Mouse (Mus musculus) midbrain, embryonic 15.5 days (tissue): ENCODE data around the gene Bdkrb2. TPM values are rescaled to one million over a fixed set of nuclear protein-coding genes. Genes with fewer than 3 reads are reported as not detected.

Experiments used
- ATAC-seq: fragments of 200-750 bp; cut with Nextera tagmentation; replicated peaks from 2 replicates; pipeline ENCODE4 v1.8.0; 2017; ENCODE audit warnings: moderate TSS enrichment
- H3K27ac ChIP-seq: fragments of 300-500 bp; sonication (generic); 2 replicates; pipeline ENCODE4 v1.5.1; 2015; ENCODE audit warnings: mild to moderate bottlenecking, inconsistent platforms
- H3K27me3 ChIP-seq: fragments of 300-500 bp; sonication (generic); replicated peaks from 2 replicates; pipeline ENCODE4 v1.6.1; 2015; ENCODE audit warnings: inconsistent platforms
- H3K36me3 ChIP-seq: fragments of 300-500 bp; sonication (generic); replicated peaks from 2 replicates; pipeline ENCODE4 v1.6.1; 2015; ENCODE audit warnings: inconsistent platforms
- H3K4me1 ChIP-seq: fragments of 300-500 bp; sonication (generic); 2 replicates; pipeline ENCODE4 v1.6.1; 2015; ENCODE audit warnings: inconsistent platforms
- H3K4me2 ChIP-seq: fragments of 300-500 bp; sonication (generic); 2 replicates; pipeline ENCODE4 v1.6.1; 2015; ENCODE audit warnings: inconsistent platforms, mild to moderate bottlenecking, moderate library complexity
- H3K4me3 ChIP-seq: fragments of 300-500 bp; sonication (generic); 2 replicates; pipeline ENCODE4 v1.5.1; 2015; ENCODE audit warnings: mild to moderate bottlenecking, inconsistent platforms
- H3K9ac ChIP-seq: fragments of 300-500 bp; sonication (generic); 2 replicates; pipeline ENCODE4 v1.6.1; 2015; ENCODE audit warnings: mild to moderate bottlenecking, inconsistent platforms
- H3K9me3 ChIP-seq: fragments of 300-500 bp; sonication (generic); 2 replicates; pipeline ENCODE4 v1.6.1; 2016; ENCODE audit warnings: inconsistent platforms
- WGBS: fragments of 180-500 bp; shearing (Covaris S2); methylation state at CpG from one replicate; pipeline ENCODE4 v1.1.7; 2015; ENCODE audit warnings: mixed read lengths; 5-methylcytosine and 5-hydroxymethylcytosine counted together
- polyA plus RNA-seq: library from polyadenylated mRNA; unstranded; fragments of >200 nt; fragmentation: Nextera tagmentation; extraction: Ambion mirVana; gene quantifications from 2 replicates; pipeline ENCODE4 v1.2.1, GENCODE M21; 2015

Bdkrb2 gene
- polyA plus RNA-seq, 1 experiment from 2014 or later: 1.9 TPM

- Histone ChIP-seq H3K9ac (no peak within 1 kb of the TSS), H3K27ac (no peak within 1 kb of the TSS), H3K27me3 (no peaks in the 10 kb centered on the region), H3K4me2 (no peak within 1 kb of the TSS), H3K4me1 (no peaks in the 10 kb centered on the region), H3K36me3 (no peaks in the 10 kb centered on the region), H3K4me3 (no peak within 1 kb of the TSS), H3K9me3 (no peaks in the 10 kb centered on the region)
- 89% methylated on average over 11 of the region's 11 CpGs for whole genome bisulfite sequencing
- no peak for ATAC-seq
Measured at GRCm38 (mm10) chr12:105602581-105603210, 39.7 kb downstream of the Bdkrb2 start, which contains the start of gene Bdkrb1. Gene Bdkrb1 (plus strand): TSS chr12:105603085.

GRCm38 (mm10) chr12:105603904-105604303, 40.9 kb downstream of the Bdkrb2 start:
- H3K9ac ChIP-seq: no peak overlapping the region
- H3K9me3 ChIP-seq: no peaks in the 10 kb centered on the region
- no peaks in the 10 kb centered on the region for H3K27me3 ChIP-seq
- H3K36me3 ChIP-seq: no peaks in the 10 kb centered on the region
- H3K4me3 ChIP-seq: no peak overlapping the region
- H3K4me2 ChIP-seq: no peak overlapping the region
- no peak overlapping the region for H3K27ac ChIP-seq
- WGBS: 94% methylated on average over 11 of the region's 11 CpGs
- H3K4me1 ChIP-seq: no peaks in the 10 kb centered on the region
- ATAC-seq: no peak

- Histone ChIP-seq H3K36me3 (no peaks in the 10 kb centered on the region), H3K4me3 (no peak overlapping the region), H3K4me2 (no peak overlapping the region), H3K27ac (no peak overlapping the region), H3K9ac (no peak overlapping the region), H3K4me1 (no peaks in the 10 kb centered on the region), H3K27me3 (no peaks in the 10 kb centered on the region), H3K9me3 (no peaks in the 10 kb centered on the region)
- WGBS: 7% methylated on average over 8 of the region's 8 CpGs
- no peak for ATAC-seq
Measured at GRCm38 (mm10) chr12:105605212-105605611, 42.2 kb downstream of the Bdkrb2 start.

- no peak overlapping the region for H3K4me2 ChIP-seq
- H3K9ac ChIP-seq: no peak overlapping the region
- H3K36me3 ChIP-seq: no peaks in the 10 kb centered on the region
- WGBS: 87% methylated on average over 4 of the region's 4 CpGs
- ATAC-seq: no peak
- no peak overlapping the region for H3K27ac ChIP-seq
- peaks cover 2% of the 10 kb centered on the region; the same call in 1 of the 2 replicates for H3K4me1 ChIP-seq
- no peaks in the 10 kb centered on the region for H3K27me3 ChIP-seq
- H3K4me3 ChIP-seq: no peak overlapping the region
- H3K9me3 ChIP-seq: no peaks in the 10 kb centered on the region
Measured at GRCm38 (mm10) chr12:105606881-105607280, 43.9 kb downstream of the Bdkrb2 start.

- H3K27me3 ChIP-seq: no peaks in the 10 kb centered on the region
- H3K4me2 ChIP-seq: no peak overlapping the region
- ATAC-seq: no peak
- no peak overlapping the region for H3K27ac ChIP-seq
- H3K36me3 ChIP-seq: no peaks in the 10 kb centered on the region
- H3K4me1 ChIP-seq: peaks cover 6% of the 10 kb centered on the region; the same call in 1 of the 2 replicates
- H3K9ac ChIP-seq: no peak overlapping the region
- no peaks in the 10 kb centered on the region for H3K9me3 ChIP-seq
- no peak overlapping the region for H3K4me3 ChIP-seq
- 97% methylated on average over 2 of the region's 2 CpGs for WGBS
Measured at GRCm38 (mm10) chr12:105611045-105611444, 48.0 kb downstream of the Bdkrb2 start.

GRCm38 (mm10) chr12:105611748-105612147, 48.7 kb downstream of the Bdkrb2 start:
- Histone ChIP-seq H3K4me3 (no peak overlapping the region), H3K4me2 (no peak overlapping the region), H3K4me1 (peaks cover 6% of the 10 kb centered on the region; the same call in 1 of the 2 replicates), H3K36me3 (peaks cover 6% of the 10 kb centered on the region; the same call in 1 of the 2 replicates), H3K9me3 (no peaks in the 10 kb centered on the region), H3K9ac (no peak overlapping the region), H3K27ac (no peak overlapping the region), H3K27me3 (no peaks in the 10 kb centered on the region)
- peak; percentile 75 for ATAC-seq
- WGBS: 12% methylated on average over 7 of the region's 7 CpGs

- no peaks in the 10 kb centered on the region for H3K9me3 ChIP-seq
- no peak overlapping the region for H3K27ac ChIP-seq
- no peak overlapping the region for H3K4me3 ChIP-seq
- no peak for ATAC-seq
- no peak overlapping the region for H3K9ac ChIP-seq
- H3K27me3 ChIP-seq: no peaks in the 10 kb centered on the region
- H3K4me2 ChIP-seq: no peak overlapping the region
- 89% methylated on average over 10 of the region's 10 CpGs for WGBS
- peaks cover 17% of the 10 kb centered on the region for H3K36me3 ChIP-seq
- H3K4me1 ChIP-seq: peaks cover 6% of the 10 kb centered on the region; the same call in 1 of the 2 replicates
Measured at GRCm38 (mm10) chr12:105613559-105613958, 50.5 kb downstream of the Bdkrb2 start.

- Histone ChIP-seq H3K27ac (no peak overlapping the region), H3K27me3 (no peaks in the 10 kb centered on the region), H3K36me3 (peaks cover 45% of the 10 kb centered on the region), H3K9me3 (no peaks in the 10 kb centered on the region), H3K9ac (no peak overlapping the region), H3K4me1 (no peaks in the 10 kb centered on the region), H3K4me3 (no peak overlapping the region), H3K4me2 (no peak overlapping the region)
- WGBS: 93% methylated on average over 7 of the region's 7 CpGs
- ATAC-seq: no peak
Measured at GRCm38 (mm10) chr12:105622048-105622447, 59.0 kb downstream of the Bdkrb2 start.

GRCm38 (mm10) chr12:105622981-105623539, 60.0 kb downstream of the Bdkrb2 start:
- H3K36me3 ChIP-seq: peaks cover 37% of the 10 kb centered on the region
- WGBS: 42% methylated on average over 12 of the region's 12 CpGs
- ATAC-seq: no peak
- H3K4me2 ChIP-seq: no peak overlapping the region
- no peak overlapping the region for H3K4me3 ChIP-seq
- no peaks in the 10 kb centered on the region for H3K9me3 ChIP-seq
- H3K27me3 ChIP-seq: no peaks in the 10 kb centered on the region
- no peak overlapping the region for H3K27ac ChIP-seq
- H3K4me1 ChIP-seq: no peaks in the 10 kb centered on the region
- no peak overlapping the region for H3K9ac ChIP-seq

- H3K9ac ChIP-seq: no peak overlapping the region
- no peak for ATAC-seq
- H3K36me3 ChIP-seq: peaks cover 27% of the 10 kb centered on the region
- no peak overlapping the region for H3K4me2 ChIP-seq
- no peak overlapping the region for H3K27ac ChIP-seq
- WGBS: 84% methylated on average over 7 of the region's 7 CpGs
- no peaks in the 10 kb centered on the region for H3K9me3 ChIP-seq
- no peaks in the 10 kb centered on the region for H3K4me1 ChIP-seq
- no peaks in the 10 kb centered on the region for H3K27me3 ChIP-seq
- H3K4me3 ChIP-seq: no peak overlapping the region
Measured at GRCm38 (mm10) chr12:105625798-105626197, 62.8 kb downstream of the Bdkrb2 start.

GRCm38 (mm10) chr12:105634374-105635067, 71.5 kb downstream of the Bdkrb2 start:
- H3K27me3 ChIP-seq: no peaks in the 10 kb centered on the region
- peaks cover 63% of the 10 kb centered on the region for H3K36me3 ChIP-seq
- no peak overlapping the region for H3K4me3 ChIP-seq
- 94% methylated on average over 13 of the region's 13 CpGs for WGBS
- H3K9me3 ChIP-seq: no peaks in the 10 kb centered on the region
- ATAC-seq: no peak
- no peak overlapping the region for H3K9ac ChIP-seq
- no peaks in the 10 kb centered on the region for H3K4me1 ChIP-seq
- H3K4me2 ChIP-seq: no peak overlapping the region
- H3K27ac ChIP-seq: no peak overlapping the region

GRCm38 (mm10) chr12:105636551-105636950, 73.5 kb downstream of the Bdkrb2 start:
- ATAC-seq: no peak
- WGBS: 93% methylated on average over 9 of the region's 9 CpGs
- no peaks in the 10 kb centered on the region for H3K4me1 ChIP-seq
- no peak overlapping the region for H3K4me2 ChIP-seq
- H3K27me3 ChIP-seq: no peaks in the 10 kb centered on the region
- H3K36me3 ChIP-seq: peaks cover 83% of the 10 kb centered on the region
- no peak overlapping the region for H3K9ac ChIP-seq
- no peak overlapping the region for H3K27ac ChIP-seq
- no peaks in the 10 kb centered on the region for H3K9me3 ChIP-seq
- no peak overlapping the region for H3K4me3 ChIP-seq
